Mouse (Mus musculus): ENCODE results near the gene Pbrm1. TPM values are rescaled to one million over a fixed set of nuclear protein-coding genes. Genes with fewer than 3 reads are reported as not detected.

The Pbrm1 gene
- polyA plus RNA-seq, 1 experiment from 2014 or later: 84.6 TPM

- no peak for DNase-seq (ENCODE audit: low spot score)
- peaks cover 47% of the 10 kb centered on the region for H3K36me3 ChIP-seq (ENCODE audit: control insufficient read depth, insufficient read depth, low read length)
- H3K9me3 ChIP-seq (ENCODE audit: control insufficient read depth, low read length): no peaks in the 10 kb centered on the region
- H3K9ac ChIP-seq (ENCODE audit: low read depth, low read length): no peak overlapping the region
- no peaks in the 10 kb centered on the region for H3K27me3 ChIP-seq (replicated peaks; ENCODE audit: control insufficient read depth, insufficient read depth, low read length)
- peaks cover 8% of the 10 kb centered on the region for H3K4me1 ChIP-seq (ENCODE audit: control insufficient read depth, insufficient read depth, low read length)
- no peak overlapping the region for H3K27ac ChIP-seq (replicated peaks; ENCODE audit: low read depth, low read length)
- no peak for ATAC-seq (ENCODE audit: low read depth)
- H3K4me2 ChIP-seq (ENCODE audit: low read depth, low read length): no peak overlapping the region
- H3K4me3 ChIP-seq (ENCODE audit: low read depth, low read length): no peak overlapping the region
- 74% methylated on average over 5 of the region's 5 CpGs for WGBS
These were observed 12.2 kb upstream of the Pbrm1 start for GRCm38 (mm10) chr14:31006779-31007178.

GRCm38 (mm10) chr14:31011588-31011987, 7.3 kb upstream of the Pbrm1 start:
- H3K9me3 ChIP-seq (ENCODE audit: control insufficient read depth, low read length): no peaks in the 10 kb centered on the region
- H3K9ac ChIP-seq (ENCODE audit: low read depth, low read length): no peak overlapping the region
- peaks cover 91% of the 10 kb centered on the region for H3K36me3 ChIP-seq (ENCODE audit: control insufficient read depth, insufficient read depth, low read length)
- ATAC-seq (ENCODE audit: low read depth) (no peak), DNase-seq (ENCODE audit: low spot score) (no peak)
- no peaks in the 10 kb centered on the region for H3K4me1 ChIP-seq (ENCODE audit: control insufficient read depth, insufficient read depth, low read length)
- H3K27me3 ChIP-seq (replicated peaks; ENCODE audit: control insufficient read depth, insufficient read depth, low read length): no peaks in the 10 kb centered on the region
- 96% methylated on average over 3 of the region's 3 CpGs for WGBS
- H3K4me3 ChIP-seq (ENCODE audit: low read depth, low read length): no peak overlapping the region
- no peak overlapping the region for H3K27ac ChIP-seq (replicated peaks; ENCODE audit: low read depth, low read length)
- H3K4me2 ChIP-seq (ENCODE audit: low read depth, low read length): no peak overlapping the region

- Histone ChIP-seq H3K27ac (replicated peaks; ENCODE audit: low read depth, low read length) (no peak overlapping the region), H3K9ac (ENCODE audit: low read depth, low read length) (no peak overlapping the region), H3K27me3 (replicated peaks; ENCODE audit: control insufficient read depth, insufficient read depth, low read length) (no peaks in the 10 kb centered on the region), H3K9me3 (ENCODE audit: control insufficient read depth, low read length) (no peaks in the 10 kb centered on the region), H3K4me1 (ENCODE audit: control insufficient read depth, insufficient read depth, low read length) (peaks cover 10% of the 10 kb centered on the region), H3K4me3 (ENCODE audit: low read depth, low read length) (no peak overlapping the region), H3K36me3 (ENCODE audit: control insufficient read depth, insufficient read depth, low read length) (peaks cover 89% of the 10 kb centered on the region), H3K4me2 (ENCODE audit: low read depth, low read length) (no peak overlapping the region)
- no peak for ATAC-seq (ENCODE audit: low read depth)
- DNase-seq (ENCODE audit: low spot score): no peak
- 100% methylated on average over 2 of the region's 2 CpGs for WGBS
These were observed 5.0 kb upstream of the Pbrm1 start for GRCm38 (mm10) chr14:31013928-31014327.

- Histone ChIP-seq H3K9ac (ENCODE audit: low read depth, low read length) (no peak overlapping the region), H3K27me3 (replicated peaks; ENCODE audit: control insufficient read depth, insufficient read depth, low read length) (no peaks in the 10 kb centered on the region), H3K36me3 (ENCODE audit: control insufficient read depth, insufficient read depth, low read length) (peaks cover 68% of the 10 kb centered on the region), H3K4me1 (ENCODE audit: control insufficient read depth, insufficient read depth, low read length) (peaks cover 18% of the 10 kb centered on the region), H3K27ac (replicated peaks; ENCODE audit: low read depth, low read length) (no peak overlapping the region), H3K4me3 (ENCODE audit: low read depth, low read length) (no peak overlapping the region), H3K4me2 (ENCODE audit: low read depth, low read length) (no peak overlapping the region), H3K9me3 (ENCODE audit: control insufficient read depth, low read length) (no peaks in the 10 kb centered on the region)
- DNase-seq (ENCODE audit: low spot score) (no peak), ATAC-seq (ENCODE audit: low read depth) (no peak)
- 78% methylated on average over 1 of the region's 1 CpGs for WGBS
These were observed 2.9 kb upstream of the Pbrm1 start for GRCm38 (mm10) chr14:31016063-31016462.

- Histone ChIP-seq H3K9ac (ENCODE audit: low read depth, low read length) (peak overlapping the region; percentile 93), H3K27me3 (replicated peaks; ENCODE audit: control insufficient read depth, insufficient read depth, low read length) (no peaks in the 10 kb centered on the region), H3K4me1 (ENCODE audit: control insufficient read depth, insufficient read depth, low read length) (peaks cover 18% of the 10 kb centered on the region), H3K4me3 (ENCODE audit: low read depth, low read length) (peak overlapping the region; percentile 70), H3K36me3 (ENCODE audit: control insufficient read depth, insufficient read depth, low read length) (peaks cover 55% of the 10 kb centered on the region), H3K9me3 (ENCODE audit: control insufficient read depth, low read length) (no peaks in the 10 kb centered on the region), H3K4me2 (ENCODE audit: low read depth, low read length) (peak overlapping the region; percentile 72), H3K27ac (replicated peaks; ENCODE audit: low read depth, low read length) (no peak overlapping the region)
- DNase-seq (ENCODE audit: low spot score) (peak; percentile 62), ATAC-seq (ENCODE audit: low read depth) (no peak)
- 3% methylated on average over 2 of the region's 2 CpGs for WGBS
These were observed 1.1 kb upstream of the Pbrm1 start for GRCm38 (mm10) chr14:31017854-31018253.

- peaks cover 51% of the 10 kb centered on the region for H3K36me3 ChIP-seq (ENCODE audit: control insufficient read depth, insufficient read depth, low read length)
- no peaks in the 10 kb centered on the region for H3K27me3 ChIP-seq (replicated peaks; ENCODE audit: control insufficient read depth, insufficient read depth, low read length)
- H3K4me1 ChIP-seq (ENCODE audit: control insufficient read depth, insufficient read depth, low read length): peaks cover 18% of the 10 kb centered on the region
- H3K4me3 ChIP-seq (ENCODE audit: low read depth, low read length): peak overlapping the region; percentile 70
- peak overlapping the region; percentile 69 for H3K4me2 ChIP-seq (ENCODE audit: low read depth, low read length)
- 5% methylated on average over 22 of the region's 56 CpGs for WGBS
- DNase-seq (ENCODE audit: low spot score) (peak; percentile 91), ATAC-seq (ENCODE audit: low read depth) (peak; percentile 94)
- no peaks in the 10 kb centered on the region for H3K9me3 ChIP-seq (ENCODE audit: control insufficient read depth, low read length)
- peak overlapping the region; percentile 98 for H3K27ac ChIP-seq (replicated peaks; ENCODE audit: low read depth, low read length)
- H3K9ac ChIP-seq (ENCODE audit: low read depth, low read length): peak overlapping the region; percentile 93
These were observed 630 bp downstream of the Pbrm1 start for GRCm38 (mm10) chr14:31019331-31020205.

GRCm38 (mm10) chr14:31022579-31022978, 3.6 kb downstream of the Pbrm1 start:
- WGBS: 57% methylated on average over 1 of the region's 1 CpGs
- no peak overlapping the region for H3K27ac ChIP-seq (replicated peaks; ENCODE audit: low read depth, low read length)
- H3K9me3 ChIP-seq (ENCODE audit: control insufficient read depth, low read length): no peaks in the 10 kb centered on the region
- H3K4me1 ChIP-seq (ENCODE audit: control insufficient read depth, insufficient read depth, low read length): peaks cover 15% of the 10 kb centered on the region
- H3K9ac ChIP-seq (ENCODE audit: low read depth, low read length): no peak overlapping the region
- H3K4me2 ChIP-seq (ENCODE audit: low read depth, low read length): no peak overlapping the region
- H3K27me3 ChIP-seq (replicated peaks; ENCODE audit: control insufficient read depth, insufficient read depth, low read length): no peaks in the 10 kb centered on the region
- H3K36me3 ChIP-seq (ENCODE audit: control insufficient read depth, insufficient read depth, low read length): peaks cover 51% of the 10 kb centered on the region
- ATAC-seq (ENCODE audit: low read depth): no peak
- DNase-seq (ENCODE audit: low spot score): no peak
- H3K4me3 ChIP-seq (ENCODE audit: low read depth, low read length): no peak overlapping the region

GRCm38 (mm10) chr14:31025785-31026184, 6.8 kb downstream of the Pbrm1 start:
- no peak overlapping the region for H3K4me2 ChIP-seq (ENCODE audit: low read depth, low read length)
- H3K9me3 ChIP-seq (ENCODE audit: control insufficient read depth, low read length): no peaks in the 10 kb centered on the region
- H3K27ac ChIP-seq (replicated peaks; ENCODE audit: low read depth, low read length): no peak overlapping the region
- no peak for DNase-seq (ENCODE audit: low spot score)
- no peak overlapping the region for H3K9ac ChIP-seq (ENCODE audit: low read depth, low read length)
- no peak overlapping the region for H3K4me3 ChIP-seq (ENCODE audit: low read depth, low read length)
- H3K27me3 ChIP-seq (replicated peaks; ENCODE audit: control insufficient read depth, insufficient read depth, low read length): no peaks in the 10 kb centered on the region
- H3K4me1 ChIP-seq (ENCODE audit: control insufficient read depth, insufficient read depth, low read length): peaks cover under 1% of the 10 kb centered on the region; the same call in 1 of the 2 replicates
- ATAC-seq (ENCODE audit: low read depth): no peak
- 81% methylated on average over 3 of the region's 3 CpGs for WGBS
- peaks cover 75% of the 10 kb centered on the region for H3K36me3 ChIP-seq (ENCODE audit: control insufficient read depth, insufficient read depth, low read length)

- WGBS: 94% methylated on average over 5 of the region's 5 CpGs
- H3K4me2 ChIP-seq (ENCODE audit: low read depth, low read length): no peak overlapping the region
- no peaks in the 10 kb centered on the region for H3K9me3 ChIP-seq (ENCODE audit: control insufficient read depth, low read length)
- DNase-seq (ENCODE audit: low spot score): no peak
- no peak overlapping the region for H3K27ac ChIP-seq (replicated peaks; ENCODE audit: low read depth, low read length)
- H3K4me1 ChIP-seq (ENCODE audit: control insufficient read depth, insufficient read depth, low read length): no peaks in the 10 kb centered on the region
- ATAC-seq (ENCODE audit: low read depth): no peak
- H3K36me3 ChIP-seq (ENCODE audit: control insufficient read depth, insufficient read depth, low read length): peaks cover 78% of the 10 kb centered on the region
- no peak overlapping the region for H3K4me3 ChIP-seq (ENCODE audit: low read depth, low read length)
- no peak overlapping the region for H3K9ac ChIP-seq (ENCODE audit: low read depth, low read length)
- H3K27me3 ChIP-seq (replicated peaks; ENCODE audit: control insufficient read depth, insufficient read depth, low read length): no peaks in the 10 kb centered on the region
These were observed 26.4 kb downstream of the Pbrm1 start for GRCm38 (mm10) chr14:31045296-31045695.

Measured in embryonic facial prominence, embryonic 14.5 days (tissue).